Mouse (Mus musculus): ENCODE measurements at regions not wholly inside any gene's neighbourhood (a gene's known extent, or its start where the extent isn't known, plus 50 kb on each side); places are given as distances from the start of the nearest gene placed in this dataset.

DNA sequence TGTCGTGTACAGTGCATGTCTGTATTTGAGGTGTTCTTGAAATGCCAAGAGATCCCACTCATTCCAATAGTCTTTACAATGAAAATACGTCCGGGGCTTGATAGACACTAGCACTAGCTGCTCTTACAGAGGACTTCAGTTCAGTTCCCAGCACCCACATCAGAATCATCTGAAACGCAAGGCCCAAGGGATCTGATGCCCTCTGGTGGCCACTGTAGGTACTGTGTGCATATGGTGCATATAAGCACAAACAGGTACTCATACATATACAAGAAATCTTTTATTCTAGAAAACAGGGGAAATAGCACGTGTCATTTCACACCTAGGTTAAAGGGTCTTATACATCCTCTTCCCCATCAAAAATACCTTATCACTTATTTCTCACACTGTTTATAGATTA is 513.5 kb downstream of the Efnb2 start:
- TF ChIP-seq CTCF (IDR thresholded peaks at IDR 0.05; ENCODE audit: control insufficient read depth, insufficient read depth, insufficient read length) (no peak), MAX (IDR thresholded peaks at IDR 0.05) (no peak), CEBPB (IDR thresholded peaks at IDR 0.05; ENCODE audit: low read depth) (no peak), USF1 (IDR thresholded peaks at IDR 0.05; ENCODE audit: low read depth) (no peak), MYOG (IDR thresholded peaks at IDR 0.05; ENCODE audit: control insufficient read depth, extremely low read depth, insufficient read length) (no peak), FOSL1 (IDR thresholded peaks at IDR 0.05; ENCODE audit: insufficient read depth, low read length, poor library complexity, severe bottlenecking) (no peak), MYOD1 (IDR thresholded peaks at IDR 0.05; ENCODE audit: control insufficient read depth, insufficient read length, low read depth) (no peak)

Measured in C2C12 (cell line).